Mouse (Mus musculus) right cerebral cortex, postnatal 10 days (tissue): ENCODE results near the gene Trappc2.

ENCODE experiments used
- DNase-seq, 2 experiments: peaks; one replicate each; pipeline ENCODE4 v3.0.0; 2021; ENCODE audit warnings: low spot score in 2 of 2

Trappc2 gene

DNA sequence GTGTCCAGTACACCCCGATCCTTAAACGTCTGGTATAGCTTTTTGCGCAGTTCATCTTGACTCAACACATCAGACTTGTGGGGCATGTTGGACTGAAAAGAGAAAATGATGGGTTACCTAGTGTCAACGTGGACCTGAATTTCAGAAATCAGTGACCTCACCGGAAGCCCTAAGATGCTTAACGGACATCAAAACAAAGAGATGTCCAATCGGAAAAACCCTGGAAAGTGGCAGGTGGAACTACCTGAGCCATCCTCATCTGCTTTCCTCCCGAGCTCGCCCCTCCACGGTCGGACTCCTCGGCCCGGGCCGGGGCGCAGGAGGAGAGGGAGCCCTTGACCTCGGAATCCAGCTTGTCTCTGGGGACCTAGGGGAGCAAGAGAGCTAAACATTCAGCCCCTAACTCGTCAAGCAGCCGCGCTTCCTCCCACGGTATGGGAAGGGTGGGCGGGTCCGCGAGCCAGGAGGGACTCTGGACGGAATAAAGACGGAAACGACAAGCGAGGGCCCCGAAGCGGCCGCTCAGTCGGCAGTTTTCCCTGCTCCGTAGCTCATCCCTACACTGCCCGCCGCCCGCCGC is at the start of gene Trappc2:
TSS of gene Trappc2 (plus strand) at position 539 of the 580 bp plus-strand sequence.
- DNase-seq, result peak in 1 of 2 experiments; percentile 22

DNA sequence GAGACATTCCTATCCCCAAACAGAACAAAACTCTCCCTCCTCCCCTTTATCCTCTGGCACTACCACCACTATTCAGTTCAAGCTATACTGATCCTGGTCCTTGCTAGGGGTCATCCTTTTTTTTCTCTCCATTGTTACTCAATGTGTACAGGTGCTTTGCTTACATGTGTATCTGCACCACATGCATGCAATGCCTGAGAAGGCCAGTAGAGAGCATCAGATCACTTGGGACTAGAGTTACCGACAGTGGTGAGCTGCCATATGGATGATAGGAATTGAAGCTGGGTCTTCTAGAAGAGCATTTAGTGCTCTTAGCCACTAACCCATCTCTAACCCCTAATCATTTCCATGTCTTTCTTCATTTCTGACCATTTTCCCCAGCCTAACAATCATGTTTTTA is 46.6 kb upstream of the Trappc2 start:
- DNase-seq, result no peak

DNA sequence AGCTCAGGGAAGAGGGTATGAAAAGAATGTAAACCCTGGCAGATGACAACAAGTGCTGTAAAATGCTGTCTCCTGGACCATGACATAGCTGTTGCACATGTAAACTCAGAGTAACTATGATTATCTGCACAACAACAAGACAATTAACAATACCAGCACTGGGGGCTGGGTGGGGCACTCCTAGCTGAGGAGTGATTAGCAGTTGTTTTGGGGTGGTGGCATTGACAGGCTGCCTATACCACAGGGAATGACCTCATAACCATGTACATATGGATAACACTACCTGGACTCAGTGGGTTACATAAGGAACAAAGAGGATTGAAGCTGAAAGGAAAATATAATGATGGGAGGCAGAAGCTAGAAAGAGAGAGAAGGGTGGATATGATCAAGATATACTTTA is 32.5 kb upstream of the Trappc2 start:
- no peak for DNase-seq

DNA sequence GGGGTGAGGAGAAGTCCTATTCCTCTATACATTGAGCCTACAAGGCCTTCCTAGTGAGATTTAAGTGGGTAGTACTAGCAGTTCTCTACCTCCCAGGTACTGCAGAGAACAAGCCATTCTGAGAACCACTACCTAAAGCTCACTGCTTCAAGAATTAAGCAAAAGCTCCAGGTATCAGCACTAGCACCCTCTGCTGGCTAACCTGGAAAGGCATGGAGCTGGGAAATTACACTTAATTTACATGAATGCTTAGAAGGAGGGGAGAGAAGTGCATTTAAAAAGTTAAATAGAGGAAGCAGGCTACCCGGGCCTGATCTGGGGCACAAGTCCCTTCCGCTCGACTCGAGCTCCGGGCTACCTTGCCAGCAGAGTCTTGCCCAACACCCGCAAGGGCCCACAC is 24.2 kb upstream of the Trappc2 start:
- DNase-seq, result peak; percentile 26

DNA sequence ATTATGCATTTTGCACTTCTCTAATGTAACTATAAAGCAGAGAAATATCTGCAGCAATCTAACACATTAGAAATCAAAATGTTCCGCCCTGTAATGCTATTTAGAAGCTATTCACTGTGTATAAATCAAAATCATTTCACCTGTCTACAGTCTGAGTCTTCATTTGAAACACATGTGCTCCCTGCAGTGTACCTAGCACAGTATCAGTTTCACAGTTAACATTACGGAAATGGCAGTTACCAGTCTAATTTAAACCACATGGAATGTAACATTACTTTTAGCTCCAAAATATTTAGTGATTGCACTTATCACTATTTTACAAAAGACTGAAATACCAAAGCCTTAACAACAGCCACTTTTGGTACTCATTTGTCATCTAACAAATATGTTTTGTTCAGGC is 5.6 kb upstream of the Trappc2 start:
- DNase-seq, result no peak

DNA sequence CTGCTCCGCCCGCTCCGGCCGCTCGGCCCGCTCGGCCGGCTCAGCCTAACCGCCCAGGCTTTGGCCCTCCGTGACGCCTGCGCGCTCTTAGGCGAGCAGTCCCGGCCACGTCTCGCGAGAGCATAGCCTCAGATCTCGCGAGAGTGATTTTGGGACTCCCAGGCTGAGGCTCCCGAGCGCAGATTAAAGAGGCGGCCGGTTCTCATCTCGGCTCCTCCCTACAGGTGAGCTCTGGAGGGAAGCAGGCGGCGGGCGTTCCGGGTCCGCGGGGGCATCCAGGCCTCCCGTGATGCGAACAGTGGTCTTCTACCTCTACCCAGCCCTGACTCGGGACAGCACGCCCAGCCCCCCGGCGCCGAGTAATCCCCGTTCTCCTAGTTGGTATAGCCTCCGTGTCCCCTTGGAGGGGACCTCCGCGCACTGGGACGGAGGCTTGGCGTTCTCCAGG is 266 bp downstream of the Trappc2 start, which contains the start of gene Ofd1:
TSS of gene Ofd1 (minus strand) at position 89 of the 448 bp plus-strand sequence.
- DNase-seq, result peak; percentile 92 to 93

DNA sequence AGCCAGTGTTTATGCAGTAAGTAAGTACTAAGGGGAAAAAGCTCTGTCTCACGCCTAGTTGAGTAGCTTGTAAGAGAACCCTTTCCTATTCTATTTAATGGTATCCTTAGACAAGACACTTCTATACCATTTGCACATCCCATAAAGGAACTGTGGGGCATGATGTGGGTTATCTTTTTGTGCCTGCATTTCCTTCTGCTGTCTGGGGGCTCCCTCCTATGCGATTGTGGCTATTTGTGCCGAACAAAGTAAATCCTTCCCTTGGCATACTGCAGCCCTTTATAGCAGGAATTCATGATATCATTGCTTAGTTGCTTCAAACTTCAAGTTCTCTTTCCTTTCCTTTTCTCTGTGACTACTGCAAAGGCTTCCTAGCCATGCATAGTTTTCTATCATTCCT is 4.2 kb downstream of the Trappc2 start:
- no peak for DNase-seq

DNA sequence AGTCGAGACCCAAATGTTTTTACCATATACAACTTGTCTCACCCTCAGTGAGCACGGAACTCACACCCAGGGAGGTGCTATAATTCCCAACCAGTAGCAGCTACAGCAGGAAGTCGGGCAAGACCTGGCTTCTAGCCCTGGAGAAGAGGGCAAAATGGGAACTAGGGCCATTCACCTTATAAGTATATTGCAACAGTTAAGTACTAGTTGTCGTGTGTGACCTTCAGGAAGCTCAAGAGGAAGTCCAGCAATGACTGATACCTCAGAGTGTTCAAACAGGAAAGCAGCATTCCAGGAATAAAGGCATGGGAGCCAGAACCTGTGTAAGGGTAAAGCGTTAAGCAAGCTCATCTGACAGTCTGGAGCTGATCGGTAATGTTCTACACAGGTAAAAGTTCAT is 13.2 kb downstream of the Trappc2 start:
- no peak for DNase-seq

DNA sequence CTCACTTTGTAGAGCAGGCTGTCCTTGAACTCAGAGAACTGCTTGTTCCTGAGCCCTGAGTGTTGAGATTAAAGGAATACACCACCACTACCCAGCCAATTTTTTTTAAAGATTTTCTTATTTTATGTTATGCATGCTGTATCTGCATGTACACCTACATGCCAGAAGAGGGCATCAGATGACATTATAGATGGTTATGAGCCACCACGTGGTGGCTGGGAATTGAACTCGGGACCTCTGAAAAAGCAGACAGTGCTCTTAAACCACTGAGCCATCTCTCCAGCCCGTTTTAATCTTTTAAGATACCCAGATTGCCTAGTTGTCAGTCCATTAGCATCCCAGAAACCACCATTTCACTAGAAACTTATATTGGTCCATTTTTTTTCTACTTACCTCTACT is 14.0 kb downstream of the Trappc2 start:
- no peak for DNase-seq

DNA sequence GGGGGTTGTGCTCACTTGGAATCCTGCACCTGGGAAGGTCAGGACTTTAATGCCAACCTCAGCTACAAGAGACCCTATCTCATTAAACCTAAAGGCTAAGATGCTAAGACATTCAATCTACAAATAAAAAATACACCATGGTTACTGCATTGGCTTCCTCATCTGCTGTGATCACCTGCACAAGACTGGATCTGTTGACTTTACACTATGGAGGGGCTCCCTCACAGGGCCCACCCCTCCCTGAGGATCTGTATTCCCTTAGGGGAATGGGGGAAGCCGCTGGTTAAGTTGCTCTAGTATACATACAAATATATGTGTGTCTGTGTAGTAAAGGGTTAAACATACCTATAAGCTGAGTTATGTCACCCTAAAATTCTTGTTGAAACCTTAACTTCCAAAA is 15.2 kb downstream of the Trappc2 start:
- no peak for DNase-seq

DNA sequence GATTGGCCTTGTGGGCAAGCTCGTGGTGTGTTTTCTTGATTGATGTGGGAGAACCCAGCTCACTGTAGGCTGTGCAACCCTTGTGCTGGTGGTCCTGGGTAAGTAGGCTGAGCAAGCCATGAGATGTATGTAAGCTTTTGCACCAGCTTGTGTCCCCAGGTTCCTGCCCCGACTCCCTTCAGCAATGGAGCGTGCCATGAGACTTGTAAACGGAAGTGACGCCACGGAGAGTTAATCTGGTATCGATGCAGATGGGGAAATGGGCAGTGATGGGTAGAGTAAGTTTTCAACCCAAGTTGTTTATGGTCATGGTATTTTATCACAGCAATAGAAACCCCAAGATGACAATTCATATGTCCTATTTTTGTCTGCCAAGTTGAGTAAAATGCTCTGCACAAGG is 27.9 kb downstream of the Trappc2 start:
- DNase-seq, result no peak

DNA sequence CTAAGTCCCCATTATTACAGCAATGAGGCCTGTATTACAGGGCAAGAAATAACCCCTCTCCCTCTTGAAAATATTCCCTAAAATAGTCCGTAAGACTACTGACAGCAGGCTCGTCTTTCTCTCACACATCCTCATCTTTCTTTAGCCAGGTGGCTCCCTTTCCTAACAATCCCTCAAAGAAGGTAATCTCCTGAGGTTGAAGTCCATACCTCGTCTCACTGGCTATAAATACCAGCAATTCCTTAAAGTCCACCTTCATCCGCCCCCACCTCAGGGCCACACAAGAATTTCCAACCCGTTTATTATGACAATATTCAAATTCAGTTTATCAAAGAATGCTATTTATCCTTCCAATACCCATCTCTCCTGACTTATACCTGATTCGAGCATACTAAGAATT is 32.2 kb downstream of the Trappc2 start:
- DNase-seq, result no peak

DNA sequence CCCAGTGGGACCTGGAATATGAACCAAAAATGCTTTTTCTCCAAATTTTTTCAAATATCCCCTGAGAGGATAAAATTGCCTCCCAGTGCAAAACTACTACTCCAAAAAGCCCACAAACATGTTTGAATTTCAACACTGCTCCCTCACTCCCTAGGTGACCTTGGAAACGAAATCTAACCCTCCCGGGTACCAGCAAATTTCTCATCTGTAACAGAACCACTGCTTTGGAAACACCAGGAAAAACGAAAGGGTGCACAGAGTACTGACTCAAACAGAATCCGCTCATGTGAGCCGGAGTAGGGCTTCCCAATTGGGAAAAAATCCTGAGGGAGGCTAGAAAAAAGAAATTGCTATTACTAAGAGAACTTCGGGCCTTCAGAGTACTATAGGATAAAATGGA is 37.0 kb downstream of the Trappc2 start:
- no peak for DNase-seq

DNA sequence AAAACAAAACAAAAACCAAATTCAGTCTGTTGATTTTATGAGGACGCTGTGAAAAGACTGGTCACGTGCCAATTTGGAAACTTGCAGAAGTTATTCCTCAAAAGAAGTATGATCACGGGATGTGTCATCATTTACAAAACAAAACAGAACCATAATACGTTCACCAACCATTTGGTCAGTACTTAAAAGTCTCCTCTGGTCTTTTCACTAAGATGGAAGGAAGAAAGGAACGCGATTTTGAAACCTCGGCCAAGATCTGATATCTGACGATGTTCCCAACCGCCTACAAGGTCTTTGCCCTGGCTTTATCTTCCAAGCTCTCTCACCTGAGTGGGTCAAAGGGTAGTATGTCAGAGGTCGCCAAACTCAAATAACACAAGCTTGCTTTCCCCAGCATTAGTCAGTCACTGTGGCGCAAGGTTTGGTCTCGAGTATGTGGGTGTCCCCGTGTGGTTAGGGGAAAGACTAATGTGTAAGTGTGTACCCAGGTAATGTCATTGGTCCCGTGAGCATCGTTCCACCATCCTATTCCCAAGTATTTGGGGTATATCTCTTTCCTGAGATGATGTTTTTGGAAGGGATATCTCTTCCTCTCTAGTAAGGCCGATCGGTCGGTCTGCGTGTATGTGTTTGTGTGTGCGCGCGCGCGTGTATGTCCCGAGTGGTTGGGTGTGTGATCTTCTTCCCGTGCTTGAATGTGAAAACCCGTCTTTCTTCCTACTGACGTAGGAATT is 38.4 kb downstream of the Trappc2 start:
- DNase-seq, result peak; percentile 22

DNA sequence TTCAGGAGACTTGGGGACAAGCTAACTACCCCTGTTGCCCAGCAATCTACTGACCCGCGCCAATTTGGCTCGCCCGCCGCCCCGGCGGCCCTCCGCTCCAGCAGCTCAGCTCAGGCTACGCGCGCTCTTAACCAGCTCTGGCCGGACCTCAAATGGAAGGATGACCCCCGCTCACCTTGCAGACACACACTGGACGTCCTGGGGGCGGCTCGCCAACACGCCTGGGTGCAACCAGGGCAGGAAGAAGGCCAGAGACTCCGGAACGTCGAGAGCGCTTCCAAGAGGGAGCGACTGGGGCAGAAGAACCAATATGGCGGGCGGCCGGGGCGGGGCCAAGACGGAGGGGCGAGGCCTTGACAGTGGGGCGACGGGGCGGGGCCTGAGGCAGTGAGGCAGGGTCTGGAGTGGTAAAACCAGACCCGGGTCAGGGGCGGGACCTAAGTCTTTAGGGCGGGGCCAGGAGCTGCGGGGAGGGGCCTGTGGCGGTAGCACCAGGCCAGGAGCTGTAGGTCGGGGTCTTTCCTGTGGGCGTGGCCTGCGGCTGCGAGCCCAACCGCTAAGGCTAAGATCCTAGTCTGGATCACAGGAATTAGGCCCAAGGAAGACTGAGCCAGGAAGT is 39.1 kb downstream of the Trappc2 start, which contains the start of gene Rab9:
TSS of gene Rab9 (minus strand) at position 503 of the 619 bp plus-strand sequence.
- peak; percentile 92 for DNase-seq

DNA sequence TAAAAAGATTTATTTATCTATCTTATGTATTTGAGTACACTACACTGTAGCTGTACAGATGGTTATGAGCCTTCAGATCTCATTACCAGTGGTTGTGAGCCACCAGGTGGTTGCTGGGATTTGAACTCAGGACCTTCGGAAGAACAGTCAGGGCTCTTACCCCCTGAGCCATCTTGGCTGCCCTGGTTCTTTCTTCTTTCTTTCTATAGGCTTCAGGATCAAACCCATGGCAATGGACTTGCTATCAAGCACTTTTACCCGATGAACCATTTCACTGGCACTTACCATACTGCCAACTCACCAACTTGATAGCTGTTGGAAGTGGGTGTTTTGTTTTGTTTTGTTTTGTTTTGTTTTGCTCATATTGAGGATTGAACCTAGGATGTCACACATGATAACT is 54.7 kb downstream of the Trappc2 start:
- DNase-seq, result no peak

DNA sequence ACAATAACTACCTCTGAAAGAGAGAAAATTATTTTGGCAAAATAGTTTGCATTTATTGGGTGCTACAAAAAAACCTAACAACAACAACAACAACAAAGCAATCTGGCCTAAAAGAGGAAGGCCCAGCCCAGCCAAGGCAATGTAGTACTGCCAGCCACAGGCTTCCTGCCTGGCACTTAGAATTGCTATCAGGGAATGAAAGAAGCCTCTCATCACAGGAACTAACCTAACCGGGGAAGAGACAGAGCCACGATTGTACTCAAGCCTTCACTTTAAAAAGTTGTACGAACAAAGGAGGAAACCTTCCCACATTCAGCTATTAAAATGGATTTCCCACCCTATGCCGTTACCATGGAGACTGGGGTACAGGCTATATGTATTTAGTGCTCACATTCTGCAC is 57.4 kb downstream of the Trappc2 start:
- DNase-seq, result peak; percentile 31 to 39

DNA sequence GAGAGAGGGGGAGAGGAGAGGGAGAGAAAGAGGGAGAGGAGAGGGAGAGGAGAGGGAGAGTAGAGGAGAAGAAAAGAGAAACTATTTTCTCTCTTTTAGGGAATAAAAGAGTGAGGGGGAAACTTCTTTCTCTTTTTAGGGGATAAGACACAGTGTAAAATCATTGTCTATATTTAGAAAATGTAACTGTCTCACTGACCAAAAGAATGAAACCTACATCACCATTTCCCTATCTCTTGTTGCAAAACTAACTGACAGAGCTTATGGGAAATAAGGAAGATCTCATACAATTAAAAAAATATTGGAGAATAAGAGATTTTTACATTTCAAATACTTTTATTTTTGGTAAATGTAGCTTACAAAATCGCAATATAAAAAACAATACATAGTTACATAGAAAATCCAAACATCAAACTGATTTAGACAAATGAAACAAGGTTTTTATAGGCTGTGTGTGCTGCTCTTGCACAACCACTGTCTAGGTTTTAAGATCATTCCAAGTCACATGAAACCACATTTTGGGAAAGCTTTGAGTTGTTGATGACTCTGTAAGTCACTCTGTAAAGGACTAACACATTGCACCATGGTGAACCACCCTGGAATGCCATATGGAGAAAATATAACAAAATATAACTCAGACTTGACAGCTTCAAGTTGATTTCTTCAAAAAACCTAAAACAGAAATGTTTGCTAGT is 59.3 kb downstream of the Trappc2 start:
- DNase-seq, result no peak
